Mouse (Mus musculus): ENCODE data around the gene Fgfr1op2. TPM values are rescaled to one million over a fixed set of nuclear protein-coding genes. Genes with fewer than 3 reads are reported as not detected.

The Fgfr1op2 gene
- polyA plus RNA-seq, 1 experiment from 2014 or later = 98.3 TPM

GRCm38 (mm10) chr6:146633629-146634014 lies 56.6 kb downstream of the Fgfr1op2 start:
- Histone ChIP-seq H3K4me3 (peak overlapping the region; percentile 82), H3K4me1 (peaks cover 19% of the 10 kb centered on the region), H3K27me3 (no peaks in the 10 kb centered on the region), H3K9ac (peak overlapping the region; percentile 77), H3K27ac (peak overlapping the region; percentile 92), H3K36me3 (no peaks in the 10 kb centered on the region), H3K4me2 (peak overlapping the region; percentile 63), H3K9me3 (no peaks in the 10 kb centered on the region)
- ATAC-seq (ENCODE audit: insufficient number of reproducible peaks, low FRiP score, low TSS enrichment, low read depth) = no peak
- 13% methylated on average over 14 of the region's 14 CpGs for WGBS

GRCm38 (mm10) chr6:146634015-146634722 lies 57.2 kb downstream of the Fgfr1op2 start:
- no peaks in the 10 kb centered on the region for H3K27me3 ChIP-seq
- H3K9me3 ChIP-seq = no peaks in the 10 kb centered on the region
- WGBS = 1% methylated on average over 79 of the region's 82 CpGs
- no peaks in the 10 kb centered on the region for H3K36me3 ChIP-seq
- peaks cover 19% of the 10 kb centered on the region for H3K4me1 ChIP-seq
- H3K9ac ChIP-seq = peak overlapping the region; percentile 77
- H3K27ac ChIP-seq = peak overlapping the region; percentile 92
- peak; percentile 83 for ATAC-seq (ENCODE audit: insufficient number of reproducible peaks, low FRiP score, low TSS enrichment, low read depth)
- peak overlapping the region; percentile 82 for H3K4me3 ChIP-seq
- peak overlapping the region; percentile 63 for H3K4me2 ChIP-seq

DNA sequence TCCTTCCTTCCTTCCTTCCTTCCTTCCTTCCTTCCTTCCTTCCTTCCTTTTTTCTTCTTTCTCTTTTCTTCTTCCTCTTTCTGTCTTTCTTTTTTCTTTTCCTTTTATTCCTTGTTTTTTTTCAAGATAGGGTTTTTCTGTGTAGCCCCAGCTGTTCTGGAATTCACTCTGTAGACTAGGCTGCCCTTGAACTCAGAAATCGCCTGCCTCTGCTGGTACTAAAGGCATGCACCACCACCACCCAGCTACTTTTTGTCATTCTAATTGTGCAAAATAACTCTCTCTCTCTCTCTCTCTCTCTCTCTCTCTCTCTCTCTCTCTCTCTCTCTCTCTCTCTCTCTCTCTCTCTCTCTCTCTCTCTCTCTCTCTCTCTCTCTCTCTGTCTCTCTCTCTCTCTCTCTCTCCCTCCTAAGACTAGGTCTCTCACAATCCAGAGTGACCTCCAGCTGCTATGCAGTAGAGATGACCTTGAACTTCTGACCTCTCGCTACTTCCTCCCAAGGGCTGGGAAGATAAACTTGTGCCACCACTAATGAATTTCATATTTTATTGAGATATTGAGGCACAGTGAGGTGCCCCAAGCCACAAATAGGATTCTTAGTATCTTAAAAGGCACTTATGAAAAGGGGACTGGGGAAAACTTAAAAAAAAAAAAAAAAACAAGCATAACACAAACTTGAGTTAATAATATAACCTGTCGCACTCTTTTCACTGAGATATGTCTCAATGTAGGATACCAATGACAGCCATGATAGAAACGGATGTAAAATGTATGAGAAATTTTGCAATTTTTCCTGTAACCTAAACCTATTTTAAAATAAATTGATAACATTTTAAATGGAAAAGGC lies 58.0 kb downstream of the Fgfr1op2 start:
- H3K27ac ChIP-seq = no peak overlapping the region
- peak overlapping the region; percentile 82 for H3K4me3 ChIP-seq
- 59% methylated on average over 4 of the region's 4 CpGs for WGBS

GRCm38 (mm10) chr6:146636482-146636881 lies 59.5 kb downstream of the Fgfr1op2 start:
- Histone ChIP-seq H3K27ac (no peak overlapping the region), H3K4me1 (peaks cover 19% of the 10 kb centered on the region), H3K27me3 (no peaks in the 10 kb centered on the region), H3K9me3 (no peaks in the 10 kb centered on the region), H3K4me2 (no peak overlapping the region), H3K4me3 (no peak overlapping the region), H3K36me3 (no peaks in the 10 kb centered on the region), H3K9ac (no peak overlapping the region)
- 85% methylated on average over 5 of the region's 5 CpGs for WGBS
- ATAC-seq (ENCODE audit: insufficient number of reproducible peaks, low FRiP score, low TSS enrichment, low read depth) = no peak

More for the DNA sequence above, 58.0 kb downstream of the Fgfr1op2 start:
- no peak for ATAC-seq (ENCODE audit: insufficient number of reproducible peaks, low FRiP score, low TSS enrichment, low read depth)
- H3K27me3 ChIP-seq = no peaks in the 10 kb centered on the region
- H3K9me3 ChIP-seq = no peaks in the 10 kb centered on the region
- H3K9ac ChIP-seq = no peak overlapping the region
- H3K4me1 ChIP-seq = peaks cover 19% of the 10 kb centered on the region
- H3K4me2 ChIP-seq = no peak overlapping the region
- H3K36me3 ChIP-seq = no peaks in the 10 kb centered on the region

- Histone ChIP-seq H3K4me1 (peaks cover 9% of the 10 kb centered on the region), H3K4me2 (no peak overlapping the region), H3K27ac (no peak overlapping the region), H3K4me3 (no peak overlapping the region), H3K36me3 (no peaks in the 10 kb centered on the region), H3K9ac (no peak overlapping the region), H3K27me3 (no peaks in the 10 kb centered on the region), H3K9me3 (no peaks in the 10 kb centered on the region)
- 85% methylated on average over 7 of the region's 7 CpGs for WGBS
- no peak for ATAC-seq (ENCODE audit: insufficient number of reproducible peaks, low FRiP score, low TSS enrichment, low read depth)
These were observed 63.3 kb downstream of the Fgfr1op2 start for GRCm38 (mm10) chr6:146640068-146640965.

- ATAC-seq (ENCODE audit: insufficient number of reproducible peaks, low FRiP score, low TSS enrichment, low read depth) = no peak
- no peak overlapping the region for H3K4me2 ChIP-seq
- H3K9me3 ChIP-seq = no peaks in the 10 kb centered on the region
- H3K4me1 ChIP-seq = peaks cover 9% of the 10 kb centered on the region
- H3K27me3 ChIP-seq = no peaks in the 10 kb centered on the region
- WGBS = 70% methylated on average over 6 of the region's 6 CpGs
- H3K9ac ChIP-seq = no peak overlapping the region
- H3K36me3 ChIP-seq = no peaks in the 10 kb centered on the region
- no peak overlapping the region for H3K27ac ChIP-seq
- H3K4me3 ChIP-seq = no peak overlapping the region
These were observed 64.0 kb downstream of the Fgfr1op2 start for GRCm38 (mm10) chr6:146640991-146641390.

- Histone ChIP-seq H3K27me3 (no peaks in the 10 kb centered on the region), H3K27ac (no peak overlapping the region; the same call in 1 of the 2 replicates), H3K9me3 (no peaks in the 10 kb centered on the region), H3K9ac (peak overlapping the region; percentile 38; the same call in 1 of the 2 replicates), H3K4me1 (peaks cover 9% of the 10 kb centered on the region), H3K4me2 (peak overlapping the region; percentile 57), H3K4me3 (peak overlapping the region; percentile 90), H3K36me3 (no peaks in the 10 kb centered on the region)
- ATAC-seq (ENCODE audit: insufficient number of reproducible peaks, low FRiP score, low TSS enrichment, low read depth) = no peak
- WGBS = 67% methylated on average over 11 of the region's 11 CpGs
These were observed 64.7 kb downstream of the Fgfr1op2 start for GRCm38 (mm10) chr6:146641621-146642210.

DNA sequence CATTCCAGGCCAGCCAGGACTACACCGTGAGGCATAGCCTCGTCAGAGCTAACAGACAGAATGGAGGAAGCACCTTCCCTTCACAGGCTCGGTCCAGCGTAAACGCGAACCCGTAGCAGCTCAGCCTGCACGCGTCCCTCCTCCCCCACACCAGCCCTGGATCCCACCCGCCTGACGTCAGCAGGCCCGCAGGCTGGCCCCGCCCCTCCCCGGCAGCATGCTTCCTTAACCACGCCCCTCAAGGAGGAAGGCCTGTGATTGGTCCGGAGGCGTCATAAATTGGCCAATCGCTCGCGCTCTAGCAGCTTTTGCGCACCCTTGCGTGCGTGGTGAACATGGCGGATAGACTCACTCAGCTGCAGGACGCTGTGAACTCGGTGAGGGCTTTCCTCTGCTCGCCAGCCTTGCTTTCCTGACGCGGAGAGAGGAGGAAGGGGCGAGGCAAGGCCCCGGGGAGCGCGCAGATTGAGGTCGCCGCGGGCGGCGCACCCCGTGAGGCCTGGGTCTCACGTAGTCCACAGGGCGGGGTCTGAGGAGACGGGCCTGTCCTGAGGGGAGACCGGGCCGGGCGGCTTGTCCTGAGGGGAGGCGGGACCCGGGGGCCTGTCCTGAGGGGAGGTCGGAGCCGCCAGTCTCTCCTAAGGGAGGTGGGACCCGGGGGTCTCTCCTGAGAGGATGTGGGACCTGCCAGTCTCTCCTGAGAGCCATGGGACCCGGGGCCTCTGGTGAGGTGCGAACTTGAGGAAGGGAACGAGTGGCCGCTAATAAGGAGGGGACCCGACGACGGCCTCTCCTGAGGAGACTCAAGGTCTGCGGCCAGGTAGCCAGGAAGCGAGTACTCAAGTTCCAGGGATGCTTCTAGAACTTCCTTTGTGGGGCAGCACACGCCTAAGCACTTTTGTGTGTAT lies 65.5 kb downstream of the Fgfr1op2 start, which contains the start of the genes Med21 and Tm7sf3:
Gene Med21 (plus strand): TSS at position 272 of the 908 bp plus-strand sequence.
Gene Tm7sf3 (minus strand): TSS at position 549 of the 908 bp plus-strand sequence.
- peaks cover 9% of the 10 kb centered on the region for H3K4me1 ChIP-seq
- H3K36me3 ChIP-seq = no peaks in the 10 kb centered on the region
- peak within 1 kb of the TSS; percentile 92 for H3K9ac ChIP-seq
- peak within 1 kb of the TSS; percentile 90 for H3K4me3 ChIP-seq
- peak within 1 kb of the TSS; percentile 95 for H3K27ac ChIP-seq
- WGBS = under 1% methylated on average over 60 of the region's 60 CpGs
- H3K27me3 ChIP-seq = no peaks in the 10 kb centered on the region
- no peaks in the 10 kb centered on the region for H3K9me3 ChIP-seq
- H3K4me2 ChIP-seq = peak within 1 kb of the TSS; percentile 79
- ATAC-seq (ENCODE audit: insufficient number of reproducible peaks, low FRiP score, low TSS enrichment, low read depth) = peak; percentile 96

DNA sequence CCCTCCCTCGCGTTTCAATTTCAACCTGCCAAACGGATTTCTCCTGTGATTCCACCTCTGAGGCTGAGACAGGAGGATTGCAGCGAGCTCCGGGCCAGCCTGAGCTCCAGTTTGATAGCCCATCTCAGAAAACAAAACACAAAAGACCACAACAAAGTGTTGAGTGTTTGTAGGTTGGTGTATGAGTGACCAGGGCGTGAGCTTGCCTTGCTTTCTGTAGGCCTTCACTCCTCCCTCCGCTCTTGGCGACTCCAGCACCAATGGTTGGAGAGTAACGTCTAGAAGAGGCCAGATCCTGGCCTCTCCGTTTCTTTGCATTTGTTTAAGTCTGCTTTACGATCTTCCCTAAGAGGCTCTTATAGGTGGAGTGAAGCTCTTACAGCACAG lies 66.2 kb downstream of the Fgfr1op2 start:
- peak overlapping the region; percentile 79 for H3K4me2 ChIP-seq
- H3K36me3 ChIP-seq = no peaks in the 10 kb centered on the region
- no peaks in the 10 kb centered on the region for H3K27me3 ChIP-seq
- 30% methylated on average over 11 of the region's 11 CpGs for WGBS
- peaks cover 9% of the 10 kb centered on the region for H3K4me1 ChIP-seq
- peak overlapping the region; percentile 90 for H3K4me3 ChIP-seq
- no peaks in the 10 kb centered on the region for H3K9me3 ChIP-seq
- peak overlapping the region; percentile 95 for H3K27ac ChIP-seq
- ATAC-seq (ENCODE audit: insufficient number of reproducible peaks, low FRiP score, low TSS enrichment, low read depth) = no peak
- H3K9ac ChIP-seq = peak overlapping the region; percentile 92

Measured in limb, embryonic 15.5 days (tissue).